Mouse (Mus musculus): ENCODE results near the gene Htra3.
A peak's percentile ranks its signal among the peaks of the same experiment; 100 is the strongest.

Htra3 gene

DNA sequence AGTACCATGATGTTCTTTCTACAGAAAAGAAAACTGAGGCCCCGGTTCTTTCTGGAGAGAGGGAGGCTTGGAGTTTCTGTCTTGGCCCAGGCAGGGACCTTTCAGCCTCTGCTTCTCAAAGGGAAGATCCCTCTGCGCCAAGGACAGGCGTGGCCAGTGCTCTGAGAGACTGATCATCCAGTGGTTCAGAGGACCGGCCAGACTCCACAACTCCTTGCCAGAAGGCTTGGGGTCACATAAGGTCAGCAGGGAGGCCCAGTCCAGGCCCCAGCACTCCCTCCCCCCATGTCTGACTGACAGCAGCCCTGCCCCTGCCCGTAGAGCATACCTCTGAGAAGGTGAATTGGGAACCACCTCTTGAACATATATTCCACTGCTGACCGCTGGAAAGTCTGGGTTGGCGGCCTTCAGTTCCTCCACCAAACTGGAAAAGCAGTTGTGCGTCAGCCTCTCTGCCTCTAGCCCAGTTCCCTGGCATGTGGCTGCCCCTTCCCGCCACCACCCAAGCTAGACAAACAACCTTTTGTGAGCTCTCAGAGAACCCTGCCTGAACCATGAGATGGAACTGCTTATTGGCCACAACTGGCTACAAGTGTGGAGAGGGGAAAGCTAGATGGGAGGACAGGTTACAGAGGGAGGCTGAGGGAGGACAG, 25.7 kb downstream of the Htra3 start:
- DNase-seq (ENCODE audit: low spot score in 2 of 2): no peak

DNA sequence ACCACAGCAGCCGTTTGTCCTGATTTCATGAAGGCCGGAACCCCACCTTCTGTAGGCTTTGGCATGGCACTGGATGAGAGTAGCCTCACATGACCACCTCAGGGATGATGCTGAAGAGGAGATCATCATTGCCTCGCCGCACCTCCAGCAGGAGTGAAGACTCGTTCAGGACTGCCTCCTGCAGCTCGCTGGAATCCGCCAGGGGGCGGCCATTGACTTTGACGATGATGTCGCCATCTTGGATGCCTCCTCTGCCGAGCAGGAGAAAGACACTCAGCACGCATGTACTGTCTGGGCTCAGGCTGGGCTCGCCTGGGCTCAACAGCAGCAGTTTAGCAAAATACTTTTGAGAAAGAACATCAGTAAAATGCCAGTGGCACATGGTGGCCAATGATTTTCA, 26.7 kb downstream of the Htra3 start:
- DNase-seq (ENCODE audit: low spot score in 2 of 2): no peak

DNA sequence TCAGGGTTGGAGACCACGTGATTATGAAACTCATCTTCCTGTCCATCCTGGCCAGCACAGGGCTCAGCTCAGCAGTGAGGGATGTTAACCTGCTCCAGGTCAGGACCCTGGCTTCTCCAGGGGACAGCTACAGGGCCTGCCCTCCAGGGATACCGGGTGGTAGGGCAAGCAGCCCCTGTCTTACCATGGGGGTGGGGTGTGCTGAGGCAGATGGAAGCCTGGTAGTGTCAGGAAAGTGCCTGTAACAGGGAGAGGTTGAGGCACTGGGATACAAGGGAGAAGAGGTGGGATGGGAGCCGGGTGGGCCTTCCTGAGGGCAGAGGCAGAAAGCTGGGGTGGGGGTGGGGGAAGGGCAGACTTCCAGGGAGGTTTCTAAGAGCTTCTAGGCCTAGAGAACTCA, 27.3 kb downstream of the Htra3 start:
- DNase-seq (ENCODE audit: low spot score in 2 of 2): no peak

DNA sequence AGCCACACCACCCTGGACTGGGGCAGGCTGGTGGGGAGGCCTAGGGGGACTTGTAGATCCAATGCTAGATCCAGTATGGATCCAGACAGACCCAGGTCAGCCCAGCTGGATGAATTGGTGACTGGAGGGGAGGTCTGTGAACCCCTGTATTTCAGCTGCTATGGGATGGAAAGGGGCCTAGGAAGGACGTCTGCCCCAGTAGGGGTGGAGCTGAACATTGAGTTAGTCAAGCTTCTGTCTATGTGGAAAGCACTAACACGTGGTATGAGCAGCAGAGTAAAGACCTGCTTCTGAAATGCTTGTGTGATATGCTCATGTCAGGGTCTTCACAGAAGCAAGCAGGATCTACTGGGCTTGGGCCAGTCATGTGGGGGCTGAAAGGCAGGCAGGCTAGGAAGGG, 31.4 kb downstream of the Htra3 start:
- DNase-seq (ENCODE audit: low spot score in 2 of 2): no peak

DNA sequence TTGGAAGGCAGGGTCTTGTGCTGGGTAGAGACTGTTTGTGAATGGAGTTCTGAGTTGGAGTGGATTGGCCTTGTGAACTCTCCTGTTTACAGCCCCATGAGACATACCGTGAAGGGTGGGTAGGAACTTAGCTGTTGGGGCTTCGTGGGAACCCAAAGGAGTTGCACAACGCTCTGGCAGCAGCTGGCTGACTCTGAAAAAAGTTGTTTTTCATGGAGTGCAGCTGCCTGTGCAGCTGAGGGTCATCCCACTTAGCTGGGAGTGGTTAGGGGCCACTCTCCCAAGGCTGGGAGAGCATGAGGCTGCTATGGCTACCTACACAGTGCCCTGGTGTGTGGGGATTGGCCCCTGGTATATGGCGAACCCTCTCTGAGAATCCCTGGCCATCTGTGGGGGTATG, 32.0 kb downstream of the Htra3 start:
- no peak for DNase-seq (ENCODE audit: low spot score in 2 of 2)

DNA sequence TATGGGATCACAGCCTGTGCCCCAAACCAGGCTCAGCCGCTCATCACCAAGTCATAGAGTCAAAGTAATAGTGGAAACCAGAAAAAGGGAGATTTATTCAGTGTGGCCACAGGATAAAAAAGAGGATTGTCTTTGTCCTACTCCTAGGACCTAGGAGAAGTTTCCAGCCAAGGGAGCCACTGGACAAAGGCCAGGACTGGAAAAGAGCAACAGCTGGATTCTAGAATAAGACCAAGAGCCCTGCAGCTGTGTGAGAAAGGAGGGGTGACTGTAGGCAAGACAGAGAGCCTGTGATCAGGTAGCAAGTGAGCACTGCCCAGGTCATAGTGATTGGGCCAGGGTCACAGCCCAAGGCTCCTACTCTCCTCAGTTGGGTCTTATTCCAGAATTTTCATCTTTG, 32.7 kb downstream of the Htra3 start:
- DNase-seq (ENCODE audit: low spot score in 2 of 2): no peak

DNA sequence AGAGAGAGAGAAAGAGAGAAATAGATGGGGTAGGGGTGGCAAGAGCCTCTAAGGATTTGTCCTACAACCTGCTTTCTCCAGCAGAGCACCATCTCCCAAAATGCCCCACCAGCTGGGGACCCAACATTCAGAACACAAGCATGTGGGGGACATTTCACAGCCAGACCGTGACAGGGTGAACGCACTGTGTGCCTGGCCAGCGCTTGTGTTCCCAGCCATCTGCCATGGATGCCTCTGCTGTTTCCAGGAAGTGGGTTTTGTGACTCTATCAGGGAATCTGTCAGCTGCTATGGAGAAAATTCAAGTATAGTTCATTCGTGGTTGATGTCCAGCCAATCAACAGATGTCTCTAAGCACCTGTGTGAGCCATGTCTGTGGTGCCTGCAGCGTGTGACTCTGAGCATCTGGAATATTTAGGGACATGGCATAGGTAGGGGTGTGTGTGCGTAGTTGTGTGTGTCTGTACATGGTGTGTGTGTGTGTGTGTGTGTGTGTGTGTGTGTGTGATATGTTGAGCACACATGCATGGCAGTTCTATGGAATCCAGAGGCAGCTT, 33.6 kb downstream of the Htra3 start:
- DNase-seq (ENCODE audit: low spot score in 2 of 2): no peak

DNA sequence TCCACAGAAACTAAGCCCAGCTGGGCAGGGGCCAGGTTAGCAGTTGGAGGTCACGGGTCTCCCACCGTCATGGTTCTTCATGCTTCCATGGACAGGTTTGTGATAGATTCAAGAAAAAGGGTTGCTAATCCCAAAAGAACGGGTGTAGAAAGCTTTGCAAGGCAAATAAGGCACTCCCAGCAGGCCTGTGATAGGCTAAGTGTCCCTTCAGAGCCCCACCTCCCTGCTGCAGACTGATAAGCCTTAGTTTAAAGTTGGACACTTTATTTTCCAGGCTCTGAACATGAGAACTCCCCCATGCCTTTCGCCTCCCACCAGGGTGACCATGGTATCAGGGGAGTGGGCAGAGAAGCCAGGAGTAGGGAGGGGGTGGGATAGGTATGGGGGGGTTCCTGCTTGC, 35.5 kb downstream of the Htra3 start:
- DNase-seq (ENCODE audit: low spot score in 2 of 2): no peak

DNA sequence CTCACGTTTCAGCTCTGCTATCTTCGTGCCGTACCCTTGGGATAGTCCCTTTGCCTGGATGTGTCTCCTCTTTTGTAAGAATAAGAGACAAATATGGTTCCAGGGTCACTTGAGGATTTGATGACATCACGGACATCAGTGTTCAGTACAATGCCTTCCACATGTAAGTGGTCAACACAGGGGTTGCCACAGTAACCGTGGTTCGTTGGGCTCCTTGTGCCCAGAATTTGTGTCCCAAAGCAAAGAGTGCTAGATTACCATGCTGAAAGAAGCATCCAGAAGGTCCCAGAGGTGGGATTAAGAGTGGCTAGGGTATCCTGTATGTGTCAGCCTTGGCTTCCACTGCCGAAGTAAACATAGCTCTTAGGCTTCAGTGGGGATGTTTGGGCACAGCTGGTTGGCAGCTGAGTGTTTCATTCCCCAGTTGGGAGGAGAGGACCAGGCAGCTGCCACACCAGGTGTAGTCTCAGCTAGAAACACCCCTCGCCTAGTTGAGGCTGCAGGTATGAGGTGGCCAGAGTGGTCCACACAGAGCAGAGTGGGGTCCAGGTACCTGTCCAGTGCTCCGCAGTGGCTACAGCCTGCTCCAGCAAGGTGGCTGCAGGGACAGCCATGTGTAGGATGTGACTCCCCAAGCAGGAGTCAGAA, 36.1 kb downstream of the Htra3 start:
- DNase-seq (ENCODE audit: low spot score in 2 of 2): no peak

DNA sequence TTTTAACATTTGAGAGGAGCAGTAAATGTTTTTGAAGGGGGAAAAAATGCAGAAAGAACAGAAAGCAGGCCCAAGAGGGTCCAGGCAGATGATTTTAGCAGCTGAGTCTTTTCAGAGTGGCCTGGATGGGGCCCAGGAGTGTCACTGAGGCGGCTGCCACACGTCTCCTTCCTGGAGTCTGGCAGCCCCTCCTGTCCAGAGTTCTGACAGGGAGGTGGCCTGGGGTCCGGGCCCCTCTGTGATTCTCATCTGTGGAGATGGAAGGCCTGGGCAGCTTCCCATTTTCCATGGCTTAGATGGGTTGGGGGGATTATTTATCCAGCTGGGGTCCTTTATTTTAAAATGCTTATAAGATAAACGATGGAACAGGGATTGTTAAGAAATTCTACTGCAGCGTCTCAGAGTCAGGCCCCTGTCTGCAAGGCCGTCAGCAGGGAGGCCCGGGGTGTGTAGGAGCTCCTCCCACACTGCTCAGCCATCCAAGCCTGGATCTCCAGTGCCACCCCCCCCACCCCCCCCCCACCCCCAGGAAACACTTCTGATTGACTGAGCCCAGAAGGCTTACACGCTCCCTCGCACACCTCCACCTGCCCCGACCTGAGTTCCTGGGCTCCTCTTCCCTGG, 37.5 kb downstream of the Htra3 start:
- no peak for DNase-seq (ENCODE audit: low spot score in 2 of 2)

DNA sequence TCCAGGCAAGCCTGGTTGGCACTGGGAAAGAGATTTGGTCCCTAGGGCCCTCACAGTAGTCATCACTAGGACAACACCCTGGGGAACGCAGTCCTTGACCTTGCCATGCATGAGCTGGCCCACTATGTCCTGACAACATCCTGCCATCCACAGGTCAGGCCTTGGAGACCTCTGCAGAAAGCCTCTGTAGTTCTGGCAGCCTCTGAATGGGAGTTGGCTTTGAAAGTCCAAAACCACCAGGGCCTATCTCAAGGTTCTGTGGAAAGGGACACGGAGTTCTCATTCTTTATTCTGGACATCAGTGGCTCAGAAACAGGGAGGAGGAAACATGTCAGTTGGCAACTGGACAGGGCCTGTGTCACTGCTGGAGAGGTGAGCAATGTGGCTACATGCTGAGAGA, 43.6 kb downstream of the Htra3 start:
- no peak for DNase-seq (ENCODE audit: low spot score in 2 of 2)

DNA sequence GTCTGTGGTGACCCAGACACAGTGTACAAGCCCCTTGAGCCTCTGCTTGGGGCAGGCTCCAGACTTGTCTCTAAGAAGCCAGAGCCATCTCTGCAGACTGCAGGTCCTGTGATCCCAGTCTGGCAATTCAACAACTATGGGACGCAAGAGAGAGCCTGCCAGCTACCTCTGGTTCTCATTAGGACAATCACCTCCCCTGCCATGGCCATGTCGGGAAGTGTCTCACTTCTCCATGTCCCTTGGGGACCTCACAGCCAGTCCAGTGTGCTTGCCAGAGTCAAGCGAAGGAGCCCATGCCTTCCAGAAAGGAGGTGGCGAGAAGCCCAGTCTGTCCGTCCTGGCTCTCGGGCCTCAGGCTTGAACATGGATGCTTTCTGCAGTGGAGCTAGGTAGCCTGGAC, 46.7 kb downstream of the Htra3 start:
- DNase-seq (ENCODE audit: low spot score in 2 of 2): no peak

DNA sequence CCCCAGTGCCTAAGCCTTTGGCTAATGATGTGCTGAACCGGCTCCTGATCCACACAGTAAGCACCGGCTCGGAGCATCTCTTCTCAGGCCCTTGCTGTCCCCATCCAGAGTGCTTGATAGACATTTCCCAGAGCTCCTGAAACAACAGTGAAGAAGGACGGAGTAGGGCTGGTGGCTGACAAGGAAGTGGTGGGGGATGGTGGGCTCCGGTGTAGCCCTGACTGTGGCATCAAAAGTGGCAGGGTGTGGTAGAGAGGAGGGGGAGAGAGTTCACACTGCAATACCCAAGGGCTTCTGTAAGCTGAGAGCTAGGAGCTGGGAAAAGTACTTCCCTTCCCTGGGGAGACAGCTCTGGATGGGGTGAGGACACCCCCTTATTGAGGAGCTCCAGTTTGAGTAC, 47.8 kb downstream of the Htra3 start:
- no peak for DNase-seq (ENCODE audit: low spot score in 2 of 2)

DNA sequence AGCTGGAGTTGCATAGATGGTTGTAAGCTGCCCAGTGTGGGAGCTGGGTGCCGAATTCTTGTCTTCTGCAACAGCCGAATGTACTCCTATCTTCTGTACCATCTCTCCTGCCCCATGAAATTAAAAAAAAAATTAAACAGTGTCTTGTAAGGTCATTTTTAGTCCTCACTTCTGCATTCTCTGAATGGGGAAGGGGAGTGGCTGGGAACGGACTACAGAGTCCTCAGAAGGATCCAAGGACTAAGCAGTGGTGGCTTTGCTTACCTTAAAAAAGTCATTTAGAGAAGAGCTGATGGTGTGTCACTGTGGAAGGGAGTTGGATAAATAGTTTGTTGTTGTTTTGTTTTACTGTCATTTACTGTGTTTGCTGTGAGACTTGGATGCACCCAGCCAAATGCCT, 48.4 kb downstream of the Htra3 start:
- no peak for DNase-seq (ENCODE audit: low spot score in 2 of 2)

DNA sequence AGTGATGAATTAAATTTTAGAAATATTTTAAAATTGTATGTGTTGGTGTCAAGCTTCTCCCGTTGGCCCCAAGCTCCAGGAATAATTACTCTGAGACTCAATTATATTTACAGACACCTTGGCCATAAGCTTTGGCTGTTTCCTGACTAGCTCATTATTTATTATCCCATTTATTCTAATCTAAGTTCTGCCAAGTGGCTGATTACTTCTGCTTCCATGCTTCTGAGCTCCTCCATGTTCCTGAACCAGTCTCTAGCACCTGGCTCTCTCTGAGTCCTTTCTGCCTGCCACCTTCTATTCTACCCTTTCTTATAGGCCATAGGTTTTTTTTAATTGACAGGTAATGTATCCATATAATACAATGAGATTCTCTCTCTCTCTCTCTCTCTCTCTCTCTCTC, 48.9 kb downstream of the Htra3 start:
- DNase-seq (ENCODE audit: low spot score in 2 of 2): no peak

DNA sequence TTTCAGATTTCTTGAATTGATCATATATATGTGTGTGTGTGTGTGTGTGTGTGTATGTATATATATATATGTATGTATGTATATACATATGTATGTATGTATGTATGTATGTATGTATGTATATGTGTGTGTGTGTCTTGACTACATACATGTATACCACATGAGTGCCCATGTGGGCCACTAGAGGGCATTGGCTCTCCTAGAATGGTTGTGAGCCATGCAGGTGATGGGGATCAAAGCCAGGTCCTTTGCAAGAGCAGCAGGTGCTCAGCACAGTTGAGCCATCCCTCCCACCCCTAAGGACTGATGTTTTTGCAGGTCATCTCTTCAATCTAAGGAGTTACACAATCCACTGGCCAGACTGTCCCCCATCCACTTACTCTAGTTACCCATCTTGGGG, 50.2 kb downstream of the Htra3 start:
- DNase-seq (ENCODE audit: low spot score in 2 of 2): no peak

DNA sequence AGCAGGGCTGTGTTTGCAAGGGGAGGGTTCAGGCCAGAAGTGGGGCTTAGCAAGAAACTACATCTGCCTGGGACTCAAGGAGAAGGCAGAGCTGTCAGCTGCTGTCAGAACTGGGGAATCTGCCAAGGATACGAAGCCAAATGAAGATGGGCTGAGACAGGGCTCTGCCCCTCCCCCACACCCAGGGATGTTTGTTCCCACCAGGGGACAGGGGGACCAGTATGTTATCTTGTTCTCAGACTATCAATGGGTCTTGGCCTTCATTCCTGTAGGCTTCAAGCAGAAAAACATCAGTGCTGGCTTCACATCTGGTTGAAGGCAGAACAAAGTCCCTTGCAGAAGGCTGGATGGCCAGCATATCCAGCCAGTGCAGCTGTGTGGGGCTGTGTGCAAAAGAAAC, 50.9 kb downstream of the Htra3 start:
- peak; percentile 42 to 45 for DNase-seq (ENCODE audit: low spot score in 2 of 2)

DNA sequence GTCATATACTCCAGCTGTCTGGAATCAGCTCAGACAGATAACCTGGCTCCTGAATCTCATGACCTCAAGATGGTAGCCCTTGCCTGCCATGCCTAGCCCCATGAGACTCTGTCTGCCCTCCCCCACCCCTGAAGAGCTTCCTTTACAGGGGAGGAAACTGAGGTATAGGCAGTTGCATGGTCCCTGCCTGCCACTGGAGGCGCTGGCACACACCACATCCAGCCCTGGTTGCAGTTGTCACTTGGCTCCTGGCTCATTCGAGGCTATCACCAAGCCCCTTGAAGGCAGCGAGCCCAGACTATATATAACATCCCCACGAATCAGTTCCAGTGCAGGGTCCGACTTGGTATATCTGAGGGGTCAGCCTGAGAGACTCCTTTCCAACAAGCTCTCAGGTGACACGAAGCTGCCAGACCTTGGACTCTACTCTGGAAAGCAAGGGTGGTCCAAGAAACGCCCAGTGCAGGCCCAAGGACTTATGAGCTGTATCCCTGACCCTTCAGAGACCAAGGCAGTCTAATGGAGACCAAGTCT, 52.2 kb downstream of the Htra3 start:
- DNase-seq (ENCODE audit: low spot score in 2 of 2): no peak

DNA sequence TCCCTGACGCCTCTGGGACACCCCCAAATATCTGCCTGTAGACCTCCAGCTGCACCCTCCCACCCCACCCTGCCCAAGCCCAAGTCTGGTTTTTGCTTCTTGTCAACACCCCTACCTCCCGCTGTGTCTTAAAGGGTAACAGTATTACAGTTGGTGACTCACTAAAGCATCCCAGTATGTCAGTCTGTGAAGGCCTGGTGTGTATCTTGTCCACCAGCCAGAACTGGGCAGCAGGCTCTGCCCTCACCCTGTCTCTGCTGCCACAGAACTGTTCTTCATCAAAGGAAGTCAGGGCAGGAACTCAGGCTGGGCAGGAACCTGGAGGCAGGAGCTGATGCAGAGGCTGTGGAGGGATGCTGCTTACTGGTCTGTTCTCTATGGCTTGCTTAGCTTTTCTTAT, 53.2 kb downstream of the Htra3 start:
- DNase-seq (ENCODE audit: low spot score in 2 of 2): no peak

DNA sequence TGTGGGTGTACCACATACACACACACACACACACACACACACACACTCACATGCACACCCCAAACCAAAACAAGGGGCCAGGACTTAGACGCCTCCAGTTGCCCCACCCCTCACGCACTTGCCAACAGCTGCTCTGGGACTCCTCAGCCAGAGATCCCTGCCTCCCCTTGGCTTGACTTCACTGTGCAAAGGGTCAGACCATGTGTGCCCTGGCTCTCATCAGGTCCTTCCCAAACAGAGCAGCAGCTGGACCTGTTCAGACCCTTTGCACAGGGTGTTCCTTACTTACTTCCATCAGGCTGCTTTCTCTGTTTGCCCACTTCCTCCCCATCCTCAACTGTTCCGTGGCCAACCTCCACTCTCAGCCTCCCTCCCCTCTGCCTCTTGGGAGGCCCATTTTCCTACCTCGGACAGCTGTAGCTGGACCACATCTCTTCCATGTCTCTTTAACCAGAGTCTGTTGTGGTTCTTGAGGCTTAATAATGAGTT, 54.8 kb downstream of the Htra3 start:
- DNase-seq (ENCODE audit: low spot score in 2 of 2): no peak

DNA sequence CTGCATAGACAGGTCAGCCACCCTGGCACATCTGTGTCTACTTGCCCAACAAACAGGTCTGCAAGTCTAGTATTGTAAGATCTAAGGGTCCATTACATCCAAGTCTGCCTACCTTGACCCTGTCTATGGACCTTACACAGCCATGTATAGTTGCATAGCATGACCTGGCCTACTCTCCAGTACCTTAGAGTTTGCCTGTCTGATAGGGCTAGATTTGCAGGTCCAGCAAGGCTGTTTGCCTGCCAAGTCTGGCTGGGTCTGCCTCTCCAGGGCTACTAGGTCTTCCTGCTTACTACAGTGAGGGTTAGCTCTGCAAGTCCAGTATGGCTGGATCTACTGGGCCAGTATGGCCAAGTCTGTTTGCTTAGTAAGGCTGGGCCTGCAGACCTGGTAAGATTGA, 55.8 kb downstream of the Htra3 start:
- DNase-seq (ENCODE audit: low spot score in 2 of 2): no peak

DNA sequence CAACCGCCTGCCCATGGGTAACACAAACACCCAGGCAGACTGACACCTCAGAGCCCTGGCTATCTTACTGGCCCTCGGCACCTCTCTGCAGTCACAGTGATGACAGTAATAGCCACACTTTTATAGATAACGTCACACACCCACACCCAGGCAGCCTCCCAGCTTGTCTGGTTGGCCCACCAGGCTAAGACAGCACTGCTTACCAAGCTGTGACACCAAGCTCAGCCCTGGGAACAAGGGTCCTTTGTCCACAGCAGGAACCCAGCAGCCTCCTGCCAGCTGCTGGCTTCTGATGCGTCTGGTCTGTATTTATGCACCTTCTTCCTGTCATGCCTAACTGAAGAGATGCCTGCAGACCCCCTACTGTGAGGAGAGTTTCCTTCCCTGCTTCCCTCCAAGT, 58.5 kb downstream of the Htra3 start:
- no peak for DNase-seq (ENCODE audit: low spot score in 2 of 2)

DNA sequence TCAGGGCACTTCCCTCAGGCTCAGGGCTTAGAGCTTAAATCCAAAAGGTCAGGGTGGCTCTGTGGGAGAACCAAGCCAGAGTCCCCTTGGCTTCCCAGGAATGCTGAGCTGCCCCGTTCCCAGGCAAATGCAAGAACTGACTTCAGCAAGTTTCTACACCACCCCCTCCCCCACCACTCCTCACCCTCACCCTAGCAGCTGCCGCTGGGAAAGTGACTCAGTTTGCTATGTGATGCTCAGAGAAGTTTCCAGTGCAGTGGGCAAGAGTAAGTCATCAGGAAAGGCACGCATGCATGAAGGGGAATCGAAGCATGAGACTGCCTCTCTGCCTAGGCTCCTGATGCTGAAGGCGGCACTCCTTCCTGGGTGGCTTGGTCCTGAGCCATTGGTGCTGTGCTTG, 62.6 kb downstream of the Htra3 start:
- no peak for DNase-seq (ENCODE audit: low spot score in 2 of 2)
